Mouse (Mus musculus) thymus, postnatal 36 days (tissue): ENCODE measurements around the gene Ccdc127.

Source experiments
- DNase-seq, 2 experiments: peaks; one replicate each; pipeline ENCODE4 v3.0.0; 2022; ENCODE audit warnings: mixed read lengths in 2 of 2

Gene Ccdc127

DNA sequence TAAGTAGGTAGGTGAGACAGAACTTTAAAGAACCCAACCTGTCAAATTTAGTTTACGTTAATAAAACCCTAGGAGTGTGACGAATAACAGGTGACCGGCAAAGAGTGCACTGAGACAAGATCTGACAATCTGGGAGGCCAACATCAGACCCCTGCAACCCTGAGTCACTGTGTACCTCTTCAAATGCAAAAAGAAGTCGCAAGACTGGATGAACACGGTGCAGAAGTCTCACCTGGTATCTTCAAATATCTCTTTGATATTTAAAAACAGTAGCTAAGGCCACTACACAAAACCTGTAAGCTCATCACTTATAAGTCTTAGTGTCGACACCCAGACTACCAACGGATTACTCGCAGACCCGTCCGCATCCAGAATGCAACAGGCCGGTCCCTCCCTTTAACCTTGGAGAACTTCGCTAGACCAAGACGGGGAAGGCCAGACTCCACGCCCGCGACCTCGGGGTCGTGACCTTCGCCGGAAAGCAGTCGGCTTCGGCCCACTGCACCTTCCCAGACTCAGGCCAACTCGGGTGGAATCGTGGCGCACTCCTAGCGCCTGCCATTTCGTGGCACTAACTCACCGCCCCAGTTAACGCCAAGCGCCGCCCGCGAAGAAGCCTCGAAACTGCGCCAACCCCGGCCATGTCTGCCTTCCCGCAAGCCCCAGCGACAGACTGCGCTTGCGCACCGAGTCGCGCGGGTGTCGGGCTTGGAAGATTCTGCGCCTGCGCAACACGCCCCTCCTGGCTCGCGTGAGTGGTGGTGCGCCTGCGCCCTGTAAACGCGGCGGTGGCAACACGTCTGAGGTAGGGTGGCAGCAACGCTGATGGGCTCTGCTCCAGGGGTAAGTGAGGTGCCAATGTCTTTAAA lies at the start of gene Ccdc127, which contains the start of gene Sdha:
Ccdc127 (plus strand) TSS at position 744 of the 869 bp plus-strand sequence.
Sdha (minus strand) TSS at position 715 of the 869 bp plus-strand sequence.
- DNase-seq: peak; percentile 96

DNA sequence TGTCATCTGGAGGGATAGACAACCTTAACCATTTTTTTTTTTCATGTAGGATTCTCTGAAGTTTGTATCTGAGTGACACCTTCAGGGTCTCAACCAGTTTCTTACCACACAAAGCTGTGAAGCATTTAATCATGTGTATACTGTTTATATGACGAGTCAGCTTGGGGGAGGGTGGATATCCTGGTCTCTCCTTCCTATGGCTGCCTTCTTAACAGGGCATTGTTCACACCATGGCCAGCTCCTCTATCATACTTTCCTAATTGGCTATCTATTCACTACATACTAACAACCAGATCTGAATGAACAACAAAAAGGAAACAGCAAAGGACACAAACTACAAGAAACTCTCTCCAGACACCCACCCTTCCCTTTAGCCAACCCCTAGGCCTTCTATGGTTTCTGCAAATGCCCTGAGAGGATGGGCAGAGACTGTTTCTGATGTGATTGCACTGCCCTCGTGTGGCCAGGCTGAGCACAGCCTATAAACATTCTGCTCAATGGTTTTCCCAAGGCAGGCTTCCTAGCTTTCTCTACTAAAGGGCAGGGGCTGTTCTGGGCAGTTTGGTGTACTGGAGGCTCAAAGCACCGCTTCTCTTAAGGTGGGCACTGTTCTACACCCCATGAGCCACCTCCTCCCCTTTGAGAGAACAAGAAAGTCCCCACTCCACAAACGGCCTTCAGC lies 49.0 kb upstream of the Ccdc127 start:
- DNase-seq: peak; percentile 30 to 45

DNA sequence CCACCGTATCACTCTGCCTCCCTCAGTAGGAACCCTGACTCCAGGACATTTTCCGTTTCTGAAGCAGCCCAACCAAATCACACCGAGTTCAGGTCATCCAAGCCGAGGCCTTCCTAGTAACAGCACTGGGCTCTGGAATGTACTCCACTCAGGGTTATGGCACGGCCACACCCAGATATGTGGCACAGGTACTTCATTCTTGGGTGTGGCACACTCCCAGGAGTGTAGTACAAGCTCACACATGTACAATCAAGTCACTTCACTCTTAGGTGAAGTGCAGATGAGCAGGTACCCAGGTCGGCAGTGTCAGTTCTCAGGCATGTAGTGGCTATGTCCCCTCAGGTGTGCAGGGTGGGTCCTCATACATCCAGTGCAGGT lies 48.5 kb upstream of the Ccdc127 start:
- no peak for DNase-seq

DNA sequence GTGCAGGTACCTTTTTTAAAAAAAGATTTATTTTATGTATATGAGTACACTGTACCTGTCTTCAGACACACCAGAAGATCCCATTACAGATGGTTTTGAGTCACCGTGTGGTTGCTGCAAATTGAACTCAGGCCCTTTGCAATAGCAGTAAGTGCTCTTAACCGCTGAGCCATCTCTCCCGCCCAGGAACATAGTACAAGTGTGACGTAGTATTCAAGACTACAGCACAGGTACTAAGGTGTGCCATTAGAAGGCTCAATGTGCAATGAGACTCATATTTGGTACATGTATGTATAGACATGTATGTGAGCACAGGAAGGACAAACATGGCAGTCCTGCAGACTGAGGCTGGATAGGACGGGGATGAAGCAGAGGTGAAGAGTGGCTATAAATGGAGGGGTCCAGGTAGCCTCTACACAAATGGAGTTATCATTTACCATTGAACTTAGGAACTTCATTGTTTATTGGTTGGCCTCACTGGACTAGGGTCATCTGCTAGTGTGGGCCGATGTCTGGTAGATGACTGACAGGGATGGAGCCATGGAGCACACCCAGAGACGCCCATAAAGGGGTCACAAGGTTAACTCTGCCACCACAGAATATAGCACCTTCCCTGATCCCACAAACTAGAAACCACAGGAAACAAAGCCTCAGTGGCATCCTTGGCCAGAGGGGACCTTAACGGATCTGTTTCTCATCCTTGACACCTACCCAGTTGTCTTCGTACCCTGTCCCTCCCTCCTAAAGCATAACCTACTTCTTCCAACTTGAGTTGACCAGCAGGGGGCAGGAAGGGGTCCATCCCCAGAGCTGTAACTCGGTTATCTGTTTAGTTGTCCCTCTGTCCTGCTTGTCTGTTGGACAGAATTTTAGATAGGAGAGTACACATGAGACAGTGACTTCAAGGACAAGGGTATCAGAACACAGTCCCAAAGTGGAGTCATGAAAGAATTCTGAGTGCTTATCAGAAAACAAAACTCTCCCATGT lies 47.8 kb upstream of the Ccdc127 start:
- DNase-seq: no peak

DNA sequence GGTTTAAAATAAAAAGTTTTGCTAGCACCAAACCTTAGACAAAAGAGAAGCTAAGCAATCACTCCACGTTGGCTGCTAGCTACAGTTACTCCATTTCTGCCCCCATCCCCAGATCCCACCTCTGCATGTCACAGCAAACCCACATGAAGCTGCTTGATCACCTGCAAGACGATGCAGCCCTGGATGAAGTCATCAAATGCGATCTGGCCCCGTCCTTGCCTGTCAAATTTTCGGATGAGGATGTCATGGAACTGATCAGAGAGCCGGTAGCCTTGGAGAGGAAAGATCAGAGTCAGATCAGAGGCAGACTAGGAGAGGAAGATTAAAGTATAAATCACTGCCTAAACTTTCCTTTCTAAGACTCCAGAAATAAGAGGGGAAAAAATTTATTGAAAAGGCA lies 44.7 kb upstream of the Ccdc127 start:
- no peak for DNase-seq

DNA sequence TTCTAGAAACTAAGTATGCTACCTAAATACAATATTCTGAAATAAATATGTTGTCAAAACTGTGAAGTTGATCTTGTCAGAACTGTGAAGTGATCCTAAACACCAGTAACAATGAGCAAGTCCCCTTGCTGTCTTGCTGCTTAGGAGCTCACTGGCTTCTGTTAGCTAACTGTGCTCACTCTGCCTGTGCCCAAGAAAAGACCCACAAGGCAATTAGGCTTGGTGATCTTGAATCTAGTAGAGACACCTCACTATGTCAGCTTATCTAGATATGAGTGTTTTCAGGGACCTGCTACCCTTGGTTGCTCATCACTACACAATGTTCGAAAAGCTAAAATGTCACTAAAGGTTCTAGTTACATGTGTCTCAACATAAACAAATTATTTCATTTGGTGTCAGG lies 44.3 kb upstream of the Ccdc127 start:
- no peak for DNase-seq

DNA sequence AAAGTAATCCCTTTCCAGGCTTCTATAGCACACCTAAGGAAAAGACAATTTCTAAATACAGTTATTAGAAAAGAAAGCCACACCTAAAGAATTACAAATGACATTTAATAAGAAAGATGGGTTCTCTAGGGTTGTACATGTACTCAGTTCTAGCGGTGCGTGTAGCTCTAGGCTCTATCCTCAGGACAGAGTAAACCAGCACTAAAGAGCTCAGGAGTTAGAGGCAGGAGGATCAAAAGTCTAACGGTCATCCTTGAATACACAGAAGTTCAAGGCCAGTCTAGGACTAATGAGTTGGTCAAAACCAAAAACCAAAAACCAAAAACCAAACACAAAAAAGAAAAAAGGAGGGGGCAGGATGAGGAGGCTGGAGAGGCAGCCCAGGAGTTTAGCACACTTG lies 35.5 kb upstream of the Ccdc127 start:
- DNase-seq: no peak

DNA sequence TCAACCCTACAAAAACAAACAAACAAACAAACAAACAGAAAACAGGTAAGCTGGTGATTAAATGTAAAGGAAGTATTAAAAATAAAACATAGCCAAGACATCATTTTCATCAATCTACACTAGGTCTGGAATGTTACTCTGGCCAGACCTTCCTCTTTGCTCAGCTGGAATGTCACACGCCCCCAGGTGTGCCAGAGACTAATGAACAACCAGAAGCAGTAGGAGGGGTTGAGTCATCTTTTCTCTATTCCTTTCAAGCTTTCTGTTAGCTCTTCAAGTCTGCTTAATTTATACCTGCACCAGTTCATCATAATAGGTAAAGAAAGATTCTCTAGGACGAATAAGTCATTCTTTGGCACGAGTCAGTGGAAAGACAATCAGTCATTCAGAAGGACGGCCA lies 33.7 kb upstream of the Ccdc127 start:
- DNase-seq: no peak

DNA sequence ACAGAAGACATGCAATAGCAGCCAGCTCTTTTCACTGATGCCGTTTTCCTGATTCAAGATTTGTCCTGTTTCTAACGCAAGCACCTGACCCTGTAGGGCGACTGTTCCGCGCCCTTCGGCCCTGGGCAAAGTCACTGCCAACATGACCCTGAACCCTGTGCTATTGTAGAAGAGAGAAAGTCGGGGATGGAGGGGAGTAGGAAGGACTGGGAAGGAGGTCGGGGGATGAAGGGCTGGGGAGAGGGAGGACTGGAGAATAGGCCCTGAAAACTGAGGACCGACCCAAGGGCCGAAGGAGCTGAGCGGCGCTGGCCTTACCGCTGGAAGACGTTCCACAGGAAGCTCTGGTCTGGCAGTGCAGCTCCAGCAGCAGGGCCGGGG lies 33.3 kb upstream of the Ccdc127 start:
- DNase-seq: no peak

DNA sequence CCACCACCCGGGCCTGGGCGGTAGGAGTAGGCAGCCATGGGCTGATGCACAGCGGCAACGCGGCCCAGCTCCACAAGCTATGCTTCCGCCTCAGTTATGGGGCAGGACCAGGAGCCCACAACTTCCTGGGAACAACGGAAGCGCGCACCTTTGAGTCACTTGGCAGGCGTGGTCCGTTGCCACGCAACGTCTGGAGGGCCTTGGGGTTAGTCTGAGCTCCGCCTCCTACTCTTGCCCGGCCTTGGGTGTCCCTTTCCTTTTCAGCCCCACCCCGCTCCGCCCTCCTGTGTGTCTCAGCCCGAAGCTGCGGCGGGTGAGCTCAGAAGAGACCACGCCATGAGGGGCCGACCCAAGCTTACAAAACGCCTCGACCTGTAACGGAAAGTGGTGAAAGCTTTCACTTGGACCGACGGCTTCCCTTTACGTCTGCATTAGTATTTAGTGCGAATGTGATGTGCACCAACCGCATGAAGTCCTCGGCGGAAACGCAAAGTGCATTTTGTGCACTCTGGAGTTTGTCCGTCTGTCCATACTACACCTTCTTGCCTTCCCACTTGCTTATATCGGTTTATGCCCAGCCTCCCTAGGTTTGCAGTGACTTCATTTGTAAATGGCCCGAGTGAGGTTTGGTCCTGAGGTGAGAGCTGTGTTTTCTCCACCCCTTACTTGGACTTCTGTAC lies 32.8 kb upstream of the Ccdc127 start, which contains the start of gene Pdcd6:
Pdcd6 (minus strand) TSS at position 411 of the 680 bp plus-strand sequence.
- DNase-seq: peak; percentile 89 to 94

DNA sequence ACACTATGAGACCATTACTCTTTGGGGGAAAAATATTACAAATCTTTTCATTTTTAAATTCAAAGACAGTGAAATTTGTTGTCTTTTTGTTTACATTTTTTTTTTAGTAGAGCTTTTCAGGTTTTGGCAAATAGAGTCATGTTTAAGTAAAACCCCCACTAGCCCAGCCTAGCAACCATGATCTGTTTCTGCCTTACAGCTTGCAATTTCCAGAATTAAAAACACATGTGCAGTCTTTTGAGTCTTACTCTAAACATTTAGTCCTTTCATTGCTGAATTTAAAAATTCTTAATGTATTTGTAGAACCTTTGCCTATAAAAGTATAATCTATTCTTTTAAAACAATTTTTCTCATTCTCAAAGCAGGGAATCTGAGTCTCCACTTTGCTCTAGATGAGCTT lies 20.8 kb upstream of the Ccdc127 start:
- no peak for DNase-seq

DNA sequence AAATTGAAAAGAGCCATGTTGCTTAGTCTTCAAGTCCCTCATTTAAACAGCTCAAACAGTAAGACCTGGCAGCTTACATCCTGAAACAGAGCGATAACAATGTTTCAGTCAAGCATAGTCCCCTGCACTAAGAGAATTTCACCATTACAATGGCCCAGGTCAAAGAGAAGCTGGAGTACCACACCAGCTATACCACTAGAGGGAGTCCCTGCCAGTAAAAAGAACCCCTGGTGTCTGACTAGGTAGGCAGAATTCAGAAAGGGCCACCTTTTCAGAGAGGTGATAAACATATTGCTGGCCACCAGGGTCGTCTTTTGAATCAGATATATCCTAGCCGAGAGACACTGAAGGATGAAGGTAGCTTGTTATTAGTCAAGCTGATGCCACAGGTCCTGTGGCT lies 9.1 kb upstream of the Ccdc127 start:
- peak; percentile 27 to 35 for DNase-seq

DNA sequence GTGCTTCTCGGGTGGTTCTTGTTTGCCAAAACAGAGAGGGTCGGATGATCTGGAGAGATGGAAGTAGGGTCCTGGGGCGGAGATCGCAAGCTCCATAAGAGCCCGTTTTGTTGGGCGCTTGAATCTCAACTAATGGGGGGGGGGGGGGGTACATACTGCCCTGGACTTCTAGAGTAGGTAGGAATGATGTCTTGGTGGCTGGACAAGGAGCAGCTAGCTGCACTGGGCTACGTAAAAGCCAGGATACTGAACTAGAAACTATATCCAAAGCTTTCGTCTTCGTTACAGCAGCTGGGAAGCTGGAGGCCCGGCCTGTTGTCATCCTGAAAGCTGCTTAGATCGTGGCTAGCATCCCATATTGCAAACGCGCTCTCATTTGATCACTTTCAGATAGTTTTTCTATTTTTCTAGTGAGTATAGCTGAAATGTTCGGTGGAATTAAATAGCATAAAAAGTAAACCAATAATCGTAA lies 362 bp downstream of the Ccdc127 start:
- no peak for DNase-seq

DNA sequence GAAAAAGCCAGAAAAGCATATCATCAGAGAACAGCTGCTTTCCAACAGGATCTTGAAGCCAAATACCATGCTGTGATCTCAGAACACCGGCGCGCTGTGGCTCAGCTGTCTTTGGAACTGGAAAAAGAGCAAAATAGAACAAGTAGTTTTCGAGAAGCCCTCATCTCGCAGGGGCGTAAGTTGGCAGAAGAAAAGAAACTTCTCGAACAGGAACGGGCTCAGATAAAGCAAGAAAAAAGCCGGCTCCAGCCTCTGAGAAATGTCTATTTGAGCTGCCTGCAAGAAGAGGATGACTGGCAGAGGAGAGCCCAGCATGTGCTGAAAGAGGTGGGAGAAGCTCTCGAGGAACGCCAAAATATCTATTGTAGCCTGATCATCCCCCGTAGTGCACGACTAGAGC lies 6.4 kb downstream of the Ccdc127 start:
- no peak for DNase-seq

DNA sequence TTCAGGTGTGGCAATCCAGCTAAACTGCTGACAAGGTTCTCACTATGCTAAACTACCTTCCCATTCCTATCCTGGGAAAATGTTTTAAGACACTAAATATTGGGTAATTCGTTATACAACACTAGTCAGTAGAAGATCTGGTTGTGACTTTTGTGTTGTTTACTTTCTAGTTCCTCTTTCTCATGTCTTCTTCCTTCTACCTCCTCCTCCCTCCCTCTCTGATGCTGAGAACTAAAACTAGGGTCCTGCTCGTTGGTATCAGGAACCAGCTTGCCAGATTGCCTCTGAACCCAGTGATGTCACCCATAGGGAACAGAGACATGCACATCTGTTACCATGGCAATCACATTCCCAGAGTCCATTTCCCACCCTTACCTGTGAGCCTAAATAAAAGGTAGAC lies 12.1 kb downstream of the Ccdc127 start:
- DNase-seq: no peak

DNA sequence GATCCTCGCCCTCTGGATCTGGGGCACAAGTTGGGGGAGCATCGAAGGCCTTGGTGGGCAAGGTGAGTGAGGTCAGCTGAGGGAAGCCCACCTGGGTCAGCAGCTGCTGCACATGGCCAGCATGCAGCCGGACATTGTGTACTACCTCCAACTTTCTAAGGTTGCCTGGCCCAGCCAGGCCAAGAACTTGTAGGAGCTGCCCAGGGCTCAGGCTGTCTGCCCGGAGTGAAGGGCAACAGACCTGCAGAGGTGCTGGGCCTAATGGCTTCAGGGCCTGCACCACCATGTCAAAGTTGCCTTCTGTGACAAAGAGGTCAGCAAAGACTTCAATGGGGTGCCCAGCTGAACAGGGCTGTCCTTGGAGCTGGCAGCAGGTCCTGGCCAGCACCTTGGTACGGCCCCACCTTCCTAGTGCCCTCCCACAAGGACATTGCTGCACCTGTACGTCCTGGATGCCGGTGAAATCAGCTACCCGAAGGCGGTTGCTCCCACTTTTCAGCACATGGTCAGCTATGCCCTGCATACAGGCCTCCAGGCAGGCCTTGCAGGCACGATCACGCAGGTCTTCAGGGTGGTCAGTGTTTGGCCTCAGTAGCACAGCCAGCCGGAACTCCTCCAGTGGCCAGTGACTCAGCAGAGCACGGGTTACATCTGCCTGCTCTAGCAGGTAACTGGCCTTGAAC lies 13.2 kb downstream of the Ccdc127 start:
- no peak for DNase-seq

DNA sequence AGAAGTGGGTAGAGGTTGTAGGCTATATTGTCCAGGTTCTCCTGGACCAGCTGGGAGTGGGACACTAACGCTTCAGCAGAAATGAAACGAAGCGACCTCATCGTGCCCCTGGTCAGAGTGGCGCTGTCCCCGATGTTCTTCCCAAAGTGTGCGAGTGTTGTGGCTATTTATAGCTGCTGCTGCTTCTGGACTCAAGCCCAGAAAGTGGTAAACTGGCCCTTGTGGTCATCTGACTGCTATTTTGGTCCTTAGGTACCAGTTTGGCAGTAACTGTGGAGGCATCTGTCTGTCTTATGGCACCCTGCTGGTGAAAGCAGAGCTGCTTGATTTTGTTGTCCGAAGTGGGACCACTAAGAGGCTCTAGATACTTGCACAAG lies 13.7 kb downstream of the Ccdc127 start, which contains the start of gene Lrrc14b:
Lrrc14b (minus strand) TSS at position 147 of the 377 bp plus-strand sequence.
- DNase-seq: no peak

DNA sequence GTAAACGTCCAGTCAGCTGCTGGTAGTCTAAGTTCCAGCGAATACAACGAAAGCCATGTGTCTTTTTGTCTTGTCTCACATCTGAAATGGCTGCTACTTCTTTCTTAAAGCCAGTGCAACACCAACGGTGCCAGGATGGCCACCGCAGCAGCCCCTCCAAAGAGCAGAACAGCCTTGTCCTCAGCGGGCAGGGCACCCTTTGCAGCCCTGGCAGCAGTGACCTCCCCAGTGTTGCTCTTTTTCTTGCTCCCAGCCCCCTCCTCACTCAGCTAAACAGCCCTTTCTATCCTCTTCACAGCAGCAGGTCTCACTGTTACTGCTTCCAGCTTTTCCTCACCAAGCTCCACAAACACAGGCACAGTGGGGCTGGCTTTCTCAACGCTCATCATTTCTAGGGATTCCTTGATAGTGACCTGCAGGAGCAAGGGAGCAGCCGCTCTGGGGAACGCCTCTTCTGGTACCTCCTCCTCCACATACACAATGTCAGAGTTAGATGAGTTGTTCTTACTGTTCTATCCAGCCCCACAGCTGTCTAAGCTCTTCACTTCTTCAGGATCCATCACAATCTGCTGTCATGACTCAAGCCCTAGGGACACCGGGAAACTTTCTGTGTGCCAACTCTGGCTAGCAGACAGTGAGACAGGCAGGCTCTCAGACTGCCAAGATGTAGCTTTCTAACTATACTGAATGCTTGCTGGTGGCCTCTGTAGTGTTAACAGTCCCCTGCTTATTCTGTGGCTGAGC lies 31.6 kb downstream of the Ccdc127 start:
- DNase-seq: no peak

DNA sequence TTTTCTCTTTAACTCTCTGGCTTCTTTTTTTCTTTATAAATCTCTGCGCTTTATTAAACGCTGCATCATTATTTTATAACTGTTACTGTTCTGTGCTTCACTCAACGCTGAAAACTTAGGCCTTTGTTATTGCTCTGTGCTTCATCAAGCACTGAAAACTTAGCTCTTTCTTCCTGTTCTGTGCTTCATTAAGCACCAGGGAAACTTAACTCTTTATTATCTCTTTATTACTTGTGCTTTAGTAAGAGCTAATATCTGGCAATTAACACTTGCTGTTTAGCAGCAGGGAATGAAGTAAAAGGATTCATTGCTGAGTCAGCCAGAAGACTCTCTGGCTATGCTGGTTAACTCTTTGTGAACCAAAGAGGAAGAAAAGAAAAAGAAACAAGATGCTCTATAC lies 32.2 kb downstream of the Ccdc127 start:
- no peak for DNase-seq

DNA sequence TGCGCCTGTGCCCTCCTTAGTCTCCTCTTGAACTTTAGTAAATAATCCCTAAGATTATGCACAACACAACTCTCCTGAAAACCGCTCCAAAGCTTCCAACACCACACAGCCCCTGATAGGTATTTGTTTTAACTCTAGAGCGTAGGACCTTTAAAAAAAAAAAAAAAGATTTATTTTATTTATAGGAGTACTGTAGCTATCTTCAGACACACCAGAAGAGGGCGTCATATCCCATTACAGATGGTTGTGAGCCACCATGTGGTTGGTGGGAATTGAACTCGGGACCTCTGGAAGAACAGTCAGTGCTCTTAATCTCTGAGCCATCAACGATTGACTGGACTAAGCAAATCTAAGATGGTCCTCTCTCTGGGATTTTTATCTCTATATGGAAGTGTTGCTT lies 39.6 kb downstream of the Ccdc127 start:
- DNase-seq: no peak
